Mouse (Mus musculus) gastrocnemius, adult 8-10 months (tissue): ENCODE measurements around the gene Cdk14. TPM values are rescaled to one million over a fixed set of nuclear protein-coding genes. Genes with fewer than 3 reads are reported as not detected.

Experiments
- DNase-seq, 2 experiments: peaks; one replicate each; pipeline ENCODE4 v3.0.0; 2022; ENCODE audit warnings: low spot score in 2 of 2
- total RNA-seq, 4 experiments: library from RNA; stranded (reverse); gene quantifications; 2 replicates each; pipeline ENCODE4 v1.2.4; 2022

The Cdk14 gene
- total RNA-seq, 4 experiments from 2014 or later = 2.2 to 2.8 (median 2.3) TPM

GRCm38 (mm10) chr5:5194562-5195221 lies 225.4 kb downstream of the Cdk14 start:
- DNase-seq = no peak

- no peak for DNase-seq
These were observed 230.5 kb downstream of the Cdk14 start for GRCm38 (mm10) chr5:5189590-5189989.

DNA sequence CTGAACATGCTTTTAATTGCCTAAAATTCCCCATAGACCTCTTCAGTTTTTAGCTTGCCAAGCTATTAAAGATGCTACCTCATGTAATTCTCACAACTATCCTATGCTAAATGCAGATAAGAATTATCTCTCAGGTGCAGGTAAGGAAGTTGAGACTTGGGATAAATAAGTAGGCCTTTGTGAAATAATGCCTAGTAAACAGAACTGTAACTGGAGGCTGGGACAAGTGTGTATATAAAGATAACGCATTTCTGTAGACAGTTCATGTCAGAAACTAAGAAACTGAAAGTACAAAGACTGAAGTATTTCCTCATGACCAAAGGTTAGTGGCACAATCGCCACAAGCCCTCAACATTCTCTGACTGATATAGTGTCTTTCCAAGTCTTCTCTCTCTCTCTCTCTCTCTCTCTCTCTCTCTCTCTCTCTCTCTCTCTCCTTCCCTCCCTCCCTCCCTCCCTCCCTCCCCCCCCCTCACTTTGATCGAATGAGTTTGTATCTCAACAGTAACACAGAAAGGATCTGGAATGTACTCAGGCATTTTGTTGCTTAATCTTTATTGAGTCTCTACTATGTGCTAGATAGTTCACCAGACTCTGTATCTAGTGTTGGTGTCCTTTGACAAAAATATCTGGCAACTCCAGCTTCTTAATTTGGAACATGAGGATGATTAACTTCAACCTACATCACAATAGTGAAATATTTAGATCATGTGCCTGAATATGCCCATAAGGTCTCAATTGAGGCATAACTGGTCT lies 233.9 kb downstream of the Cdk14 start:
- DNase-seq = no peak

DNA sequence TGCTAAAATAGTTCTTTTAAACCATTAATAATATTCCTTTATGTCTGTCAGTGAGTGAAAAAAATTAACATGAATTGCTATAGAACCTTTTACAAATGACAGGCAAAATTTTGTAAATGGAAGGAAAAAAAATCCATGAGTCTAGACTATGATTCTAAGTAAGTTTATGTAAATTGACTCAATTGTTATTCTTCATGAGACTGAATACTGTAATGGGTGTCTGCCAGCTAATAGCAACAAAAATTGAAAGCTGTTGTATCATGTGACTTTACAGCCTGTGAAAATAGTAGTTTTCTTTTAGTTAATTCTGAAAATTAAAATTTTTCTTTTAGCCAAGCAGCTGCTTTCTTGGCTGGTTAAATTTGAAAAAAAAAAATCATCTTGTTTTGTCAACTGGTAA lies 234.6 kb downstream of the Cdk14 start:
- no peak for DNase-seq

DNA sequence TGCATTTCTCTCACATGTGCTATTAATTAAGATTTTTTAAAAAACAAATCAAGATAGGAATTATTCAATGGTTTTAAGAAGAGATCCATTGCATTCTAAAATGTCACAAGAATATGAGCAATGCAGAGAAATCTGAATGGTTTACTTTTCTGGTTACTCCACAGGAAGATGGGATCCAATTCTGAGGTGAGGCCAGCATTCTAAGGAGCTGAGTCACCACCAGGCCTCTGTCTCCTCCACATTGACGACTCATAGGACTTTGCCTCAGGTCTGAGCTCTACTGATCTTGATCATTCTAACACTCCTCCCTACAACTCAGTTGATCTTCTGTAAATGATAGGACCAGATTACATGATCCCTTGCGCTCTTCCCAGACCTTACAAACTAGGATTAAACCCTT lies 239.4 kb downstream of the Cdk14 start:
- DNase-seq = no peak

- peak in 1 of 2 experiments; percentile 4 for DNase-seq
These were observed 239.8 kb downstream of the Cdk14 start for GRCm38 (mm10) chr5:5180311-5180710.

GRCm38 (mm10) chr5:5176052-5176451 lies 244.1 kb downstream of the Cdk14 start:
- DNase-seq = no peak

- no peak for DNase-seq
These were observed 244.5 kb downstream of the Cdk14 start for GRCm38 (mm10) chr5:5175611-5176010.

GRCm38 (mm10) chr5:5175090-5175489 lies 245.0 kb downstream of the Cdk14 start:
- no peak for DNase-seq

DNA sequence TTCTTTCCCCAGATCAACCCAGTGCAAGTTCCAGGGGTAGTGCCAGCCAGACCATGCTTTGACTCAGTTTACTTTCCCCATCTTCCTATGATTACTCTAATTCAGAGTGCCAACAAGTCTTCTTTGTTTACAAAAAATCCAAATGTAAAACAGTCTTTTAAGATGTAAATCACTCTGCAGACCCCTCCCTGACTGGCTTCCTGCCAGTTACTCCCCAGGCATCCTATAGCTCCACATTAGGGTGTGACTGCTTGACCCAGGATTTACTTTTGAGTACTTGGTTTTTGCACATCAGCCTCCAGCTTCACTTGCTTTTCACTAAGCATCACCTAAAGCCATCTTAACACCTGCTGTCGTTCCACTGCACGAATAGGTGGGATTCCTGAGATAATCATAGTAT lies 254.0 kb downstream of the Cdk14 start:
- no peak for DNase-seq

DNA sequence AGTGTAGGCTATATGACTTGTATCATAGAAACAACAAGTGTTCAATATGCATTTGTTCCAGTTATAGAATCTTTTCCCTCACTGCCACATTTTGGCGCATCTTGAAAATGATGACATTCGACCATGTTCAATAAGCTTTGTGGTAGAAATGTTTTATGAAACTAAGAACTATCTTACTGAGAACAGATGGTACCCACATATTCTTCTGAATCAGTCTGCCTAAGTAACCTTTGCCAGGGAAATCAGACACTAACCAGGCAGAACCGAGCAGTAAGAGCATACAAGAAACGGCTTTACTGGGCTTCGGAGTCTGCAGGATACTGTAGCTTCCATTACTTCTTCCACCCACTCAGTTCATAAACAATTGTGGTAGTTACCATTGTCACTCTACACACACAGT lies 255.8 kb downstream of the Cdk14 start:
- no peak for DNase-seq

GRCm38 (mm10) chr5:5163823-5164222 lies 256.3 kb downstream of the Cdk14 start:
- DNase-seq = no peak

- DNase-seq = no peak
These were observed 260.6 kb downstream of the Cdk14 start for GRCm38 (mm10) chr5:5159521-5159920.

DNA sequence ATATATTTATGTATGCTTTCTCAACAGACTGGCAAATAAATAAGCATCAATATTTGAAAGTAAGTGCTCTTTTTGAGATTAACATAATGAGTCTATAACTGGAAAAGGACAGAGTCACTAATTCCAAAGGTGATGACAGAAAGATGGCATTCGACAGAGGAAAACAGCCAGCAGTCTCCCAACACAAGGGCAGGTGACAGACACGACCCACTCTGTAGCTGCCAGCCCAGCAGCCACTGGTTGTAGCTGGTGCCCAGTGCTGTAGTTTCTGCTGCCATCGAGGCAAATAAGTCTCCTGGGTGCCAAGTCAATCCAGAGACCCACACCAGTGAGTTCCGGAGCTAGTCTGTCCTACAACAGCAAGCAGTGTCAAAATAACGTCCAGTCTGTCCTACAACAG lies 280.3 kb downstream of the Cdk14 start:
- DNase-seq = no peak

GRCm38 (mm10) chr5:5134905-5135511 lies 285.1 kb downstream of the Cdk14 start:
- no peak for DNase-seq

DNA sequence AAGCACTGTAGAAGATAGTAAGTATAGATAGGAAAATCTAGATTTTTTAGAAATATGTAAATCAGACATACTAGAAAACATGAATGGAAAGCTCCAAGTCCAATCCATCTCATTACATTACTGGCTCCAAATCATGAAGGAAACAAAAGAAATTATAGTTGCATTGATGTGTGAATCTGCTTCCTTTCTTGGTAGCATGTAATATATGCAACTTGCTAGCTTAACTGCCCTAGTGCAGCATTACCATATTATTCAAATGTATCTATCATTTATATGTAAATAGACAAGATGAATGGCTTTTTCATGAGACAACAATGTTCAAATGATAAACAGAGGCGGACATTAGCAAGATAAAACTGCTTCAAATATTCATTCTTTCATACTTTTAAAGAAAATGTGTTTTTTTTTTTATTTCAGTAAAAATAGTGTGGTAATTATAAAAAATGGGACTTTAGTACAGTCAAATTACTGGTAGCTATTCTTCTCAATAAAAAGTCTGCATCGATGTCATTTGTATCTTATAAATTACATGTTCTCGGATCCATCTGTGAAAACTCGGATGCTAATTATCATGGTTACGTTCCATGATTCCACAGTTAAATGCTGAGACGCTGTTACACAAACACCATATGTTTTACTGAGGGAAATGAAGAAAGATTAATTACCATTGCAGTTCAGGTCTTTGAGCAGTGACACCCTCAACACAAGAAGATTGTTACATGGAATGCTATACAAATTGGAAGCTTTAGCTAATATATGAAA lies 285.8 kb downstream of the Cdk14 start:
- DNase-seq = no peak

DNA sequence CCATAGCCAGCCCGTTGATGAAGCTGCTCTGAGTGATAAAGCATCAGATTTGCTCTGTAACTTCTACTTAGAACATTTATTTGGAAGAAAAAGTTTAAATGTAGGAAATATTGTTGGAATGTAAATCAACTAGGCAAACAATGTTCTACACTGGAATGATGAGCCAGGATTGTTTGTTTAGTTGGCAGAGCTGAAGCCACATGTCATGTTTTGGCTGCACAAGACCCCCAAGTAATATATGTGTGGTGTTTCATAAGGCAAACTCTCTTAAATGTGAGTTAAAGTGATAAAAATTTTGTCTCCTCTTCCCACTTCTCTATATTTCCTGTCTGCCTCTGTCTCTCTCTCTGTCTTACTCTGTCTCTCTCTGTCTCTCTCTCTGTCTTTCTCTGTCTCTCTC lies 291.3 kb downstream of the Cdk14 start:
- DNase-seq = no peak

- no peak for DNase-seq
These were observed 295.5 kb downstream of the Cdk14 start for GRCm38 (mm10) chr5:5124645-5125044.

DNA sequence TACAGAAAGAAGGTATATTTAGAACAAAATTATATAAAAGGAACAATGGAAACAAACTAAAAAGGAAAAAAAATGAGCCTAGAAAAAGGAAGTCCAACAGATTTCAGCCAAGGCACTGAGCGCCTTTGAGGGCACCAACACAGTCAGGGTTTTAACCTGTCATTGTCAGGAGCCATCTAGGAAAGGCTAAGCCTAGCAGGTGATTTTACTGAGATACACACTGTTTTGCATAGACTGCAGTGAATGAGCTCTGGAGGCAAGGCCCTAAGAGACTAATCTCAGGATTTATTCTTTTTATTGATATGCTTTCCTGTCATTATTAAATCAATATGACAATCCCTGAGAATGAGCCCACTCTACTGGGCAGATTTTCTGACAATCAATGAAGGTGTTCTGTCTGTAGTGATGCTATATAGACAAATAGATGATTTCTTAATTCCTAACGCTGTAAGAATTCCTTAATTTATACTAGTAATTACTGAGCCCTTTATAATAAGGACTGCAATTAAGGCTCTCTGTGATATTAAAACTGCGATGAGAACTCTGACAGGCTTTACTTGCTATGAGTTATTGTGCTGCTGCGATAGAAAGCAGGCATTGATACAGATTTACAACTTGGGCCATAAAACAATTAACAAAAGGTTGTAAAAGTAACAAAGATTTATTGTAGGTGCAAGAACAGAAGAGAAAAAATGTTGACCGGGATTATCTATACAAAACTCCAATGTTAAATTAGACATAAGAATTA lies 303.2 kb downstream of the Cdk14 start:
- no peak for DNase-seq

DNA sequence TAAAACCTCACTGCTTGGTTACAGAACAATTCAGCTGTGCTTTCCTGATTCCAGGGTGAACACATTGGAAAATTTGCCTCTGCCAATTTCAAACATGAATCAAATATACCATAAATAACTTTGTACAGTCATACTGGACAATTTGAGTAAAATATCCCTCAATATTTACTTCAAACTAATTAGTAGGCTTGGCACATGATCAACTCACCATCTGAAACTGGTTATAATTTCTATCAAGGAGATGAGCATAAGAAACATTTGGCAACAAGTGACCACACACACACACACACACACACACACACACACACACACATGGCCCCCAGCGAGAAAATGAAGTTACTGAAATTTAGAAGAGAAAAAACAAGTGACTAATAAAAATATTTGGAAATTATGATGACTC lies 304.6 kb downstream of the Cdk14 start:
- DNase-seq = no peak

DNA sequence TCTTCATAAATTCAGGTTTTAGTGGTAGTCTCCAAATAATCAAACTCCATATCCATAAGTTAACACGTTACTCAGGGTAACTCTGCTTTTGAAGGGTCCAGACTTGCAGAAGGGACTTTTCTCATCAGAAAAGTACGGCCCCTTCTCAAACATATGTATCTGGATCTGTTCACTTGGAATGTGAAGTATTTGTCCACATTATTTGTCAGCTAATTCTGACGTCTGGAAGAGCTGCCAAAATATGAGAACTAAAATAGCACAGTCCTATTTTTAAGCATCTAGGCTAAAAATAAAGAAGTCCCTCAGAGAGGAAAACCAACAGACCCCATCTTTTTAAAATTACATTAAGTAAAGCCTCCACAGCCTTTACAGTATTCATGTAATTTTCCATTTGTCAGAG lies 310.5 kb downstream of the Cdk14 start:
- DNase-seq = no peak
